Mouse (Mus musculus): ENCODE data around the gene Cfap74. TPM values are rescaled to one million over a fixed set of nuclear protein-coding genes. Genes with fewer than 3 reads are reported as not detected.

The Cfap74 gene
- total and polyA plus RNA-seq, 2 experiments from 2014 or later = 0.29 to 1.1 TPM

DNA sequence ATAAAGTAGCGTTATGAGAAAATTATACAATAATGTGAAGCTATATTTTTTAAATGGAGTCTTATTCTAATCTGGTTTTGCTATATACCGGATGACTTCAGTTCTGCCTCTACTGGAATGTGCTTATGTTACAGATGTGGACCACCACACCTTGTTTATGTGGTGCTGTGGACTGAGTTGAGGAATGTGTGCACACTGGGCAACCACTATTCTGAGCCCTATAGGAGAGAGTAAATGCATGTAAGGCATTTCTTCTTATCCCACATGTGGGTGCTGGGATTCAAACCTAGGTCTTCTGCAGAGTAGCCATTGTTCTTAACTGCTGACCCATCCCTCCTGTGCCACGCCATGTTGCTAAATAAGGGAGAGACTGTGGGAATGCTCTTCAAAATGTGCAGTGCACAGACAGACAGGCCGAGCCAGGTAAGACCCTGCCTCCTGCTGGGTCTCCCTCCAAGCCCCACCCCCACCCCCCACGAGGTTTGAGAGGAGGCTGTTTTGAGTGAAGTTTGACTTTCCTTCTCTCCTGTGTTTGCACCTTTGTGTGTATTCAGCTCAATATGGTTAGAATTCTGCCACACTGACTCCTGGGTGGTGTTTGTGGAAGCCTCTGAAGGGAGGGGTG is 96.8 kb downstream of the Cfap74 start:
- Histone ChIP-seq H3K4me3 (ENCODE audit: low read depth, low read length) (no peak overlapping the region), H3K4me2 (ENCODE audit: low read depth, low read length) (no peak overlapping the region), H3K4me1 (ENCODE audit: control insufficient read depth, insufficient read depth) (peaks cover 12% of the 10 kb centered on the region; the same call in 1 of the 2 replicates), H3K27me3 (ENCODE audit: control insufficient read depth, insufficient read depth, low read length) (no peaks in the 10 kb centered on the region), H3K27ac (ENCODE audit: low read depth) (no peak overlapping the region), H3K9ac (replicated peaks; ENCODE audit: low read depth, low read length) (no peak overlapping the region), H3K36me3 (replicated peaks; ENCODE audit: control insufficient read depth, insufficient read depth, low read length) (no peaks in the 10 kb centered on the region), H3K9me3 (replicated peaks; ENCODE audit: control insufficient read depth, low read length) (no peaks in the 10 kb centered on the region)
- TF ChIP-seq CTCF (IDR thresholded peaks at IDR 0.05; ENCODE audit: low read depth) (no peak), EP300 (IDR thresholded peaks at IDR 0.05; ENCODE audit: low read depth) (no peak)
- ATAC-seq (ENCODE audit: insufficient read depth, low read depth) (no peak), DNase-seq (ENCODE audit: low spot score) (no peak)
- 65% methylated on average over 5 of the region's 5 CpGs for WGBS

- TF ChIP-seq CTCF (IDR thresholded peaks at IDR 0.05; ENCODE audit: low read depth) (no peak), EP300 (IDR thresholded peaks at IDR 0.05; ENCODE audit: low read depth) (no peak)
- Histone ChIP-seq H3K27me3 (ENCODE audit: control insufficient read depth, insufficient read depth, low read length) (no peaks in the 10 kb centered on the region), H3K4me2 (ENCODE audit: low read depth, low read length) (no peak overlapping the region), H3K9ac (replicated peaks; ENCODE audit: low read depth, low read length) (no peak overlapping the region), H3K36me3 (replicated peaks; ENCODE audit: control insufficient read depth, insufficient read depth, low read length) (no peaks in the 10 kb centered on the region), H3K4me1 (ENCODE audit: control insufficient read depth, insufficient read depth) (peaks cover 8% of the 10 kb centered on the region; the same call in 1 of the 2 replicates), H3K4me3 (ENCODE audit: low read depth, low read length) (no peak overlapping the region), H3K9me3 (replicated peaks; ENCODE audit: control insufficient read depth, low read length) (no peaks in the 10 kb centered on the region), H3K27ac (ENCODE audit: low read depth) (no peak overlapping the region)
- 69% methylated on average over 4 of the region's 4 CpGs for WGBS
- DNase-seq (ENCODE audit: low spot score) (no peak), ATAC-seq (ENCODE audit: insufficient read depth, low read depth) (no peak)
Measured at GRCm38 (mm10) chr4:155508614-155509013, 99.6 kb downstream of the Cfap74 start.

DNA sequence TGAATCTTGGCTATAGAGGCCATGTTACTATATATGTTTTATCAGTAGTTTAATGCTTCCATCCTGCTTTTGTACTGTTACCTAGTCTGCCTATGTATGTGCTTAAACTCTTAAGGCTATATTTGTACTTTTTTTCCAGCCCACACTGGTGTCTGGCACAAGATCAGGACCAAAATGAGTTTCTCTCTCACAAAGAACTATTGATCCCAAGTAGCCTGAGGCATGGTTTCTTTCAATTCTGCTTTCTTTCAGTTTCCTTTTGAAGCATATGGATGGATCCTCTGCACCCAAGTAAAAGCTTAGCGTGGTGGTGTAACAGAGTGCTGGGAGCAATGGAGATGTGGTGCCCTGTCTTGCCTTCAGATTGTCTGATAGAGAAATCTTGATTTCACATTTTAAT is 102.0 kb downstream of the Cfap74 start:
- no peak for ATAC-seq (ENCODE audit: insufficient read depth, low read depth)
- no peak overlapping the region for H3K4me3 ChIP-seq (ENCODE audit: low read depth, low read length)
- WGBS = 71% methylated on average over 1 of the region's 1 CpGs
- H3K9me3 ChIP-seq (replicated peaks; ENCODE audit: control insufficient read depth, low read length) = no peaks in the 10 kb centered on the region
- TF ChIP-seq CTCF (IDR thresholded peaks at IDR 0.05; ENCODE audit: low read depth) (no peak), EP300 (IDR thresholded peaks at IDR 0.05; ENCODE audit: low read depth) (no peak)
- H3K9ac ChIP-seq (replicated peaks; ENCODE audit: low read depth, low read length) = no peak overlapping the region
- no peaks in the 10 kb centered on the region for H3K36me3 ChIP-seq (replicated peaks; ENCODE audit: control insufficient read depth, insufficient read depth, low read length)
- H3K4me1 ChIP-seq (ENCODE audit: control insufficient read depth, insufficient read depth) = peaks cover 4% of the 10 kb centered on the region; the same call in 1 of the 2 replicates
- H3K4me2 ChIP-seq (ENCODE audit: low read depth, low read length) = no peak overlapping the region
- DNase-seq (ENCODE audit: low spot score) = no peak
- no peaks in the 10 kb centered on the region for H3K27me3 ChIP-seq (ENCODE audit: control insufficient read depth, insufficient read depth, low read length)
- H3K27ac ChIP-seq (ENCODE audit: low read depth) = no peak overlapping the region

DNA sequence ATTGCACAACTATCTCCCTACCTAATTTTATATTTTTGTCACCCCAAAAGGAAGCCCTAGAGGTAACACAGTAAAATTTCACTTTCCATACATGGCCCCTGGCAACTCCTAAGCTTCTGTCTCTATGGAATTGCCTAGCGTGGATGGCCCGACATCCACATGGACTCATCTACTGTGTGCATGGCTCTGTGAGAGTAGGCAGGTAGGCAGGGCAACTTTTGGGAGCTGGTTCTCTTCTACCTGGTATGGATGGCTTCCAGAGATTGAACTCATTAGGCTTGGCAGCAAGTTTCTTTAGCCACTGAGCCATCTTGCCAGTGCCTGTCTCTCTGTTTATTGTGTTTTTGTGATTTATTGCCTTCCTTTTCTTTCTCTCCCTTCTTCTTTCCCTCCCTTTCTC is 105.8 kb downstream of the Cfap74 start:
- H3K4me1 ChIP-seq (ENCODE audit: control insufficient read depth, insufficient read depth) = no peaks in the 10 kb centered on the region
- H3K4me3 ChIP-seq (ENCODE audit: low read depth, low read length) = no peak overlapping the region
- no peak overlapping the region for H3K27ac ChIP-seq (ENCODE audit: low read depth)
- H3K4me2 ChIP-seq (ENCODE audit: low read depth, low read length) = no peak overlapping the region
- DNase-seq (ENCODE audit: low spot score) (no peak), ATAC-seq (ENCODE audit: insufficient read depth, low read depth) (no peak)
- WGBS = 81% methylated on average over 2 of the region's 2 CpGs
- H3K9ac ChIP-seq (replicated peaks; ENCODE audit: low read depth, low read length) = no peak overlapping the region
- H3K27me3 ChIP-seq (ENCODE audit: control insufficient read depth, insufficient read depth, low read length) = no peaks in the 10 kb centered on the region
- peaks cover 7% of the 10 kb centered on the region; the same call in 1 of the 2 replicates for H3K36me3 ChIP-seq (replicated peaks; ENCODE audit: control insufficient read depth, insufficient read depth, low read length)
- TF ChIP-seq EP300 (IDR thresholded peaks at IDR 0.05; ENCODE audit: low read depth) (no peak), CTCF (IDR thresholded peaks at IDR 0.05; ENCODE audit: low read depth) (no peak)
- H3K9me3 ChIP-seq (replicated peaks; ENCODE audit: control insufficient read depth, low read length) = no peaks in the 10 kb centered on the region

Other genes with a start within 250 kb of the Cfap74 start
- 53.2 and 60.6 TPM in 2 replicates for gene Ski, start 186.6 kb upstream of the Cfap74 start, total RNA-seq (2014; rRNA removed; ENCODE audit: low replicate concordance)
- 7.7 and 9.3 TPM in 2 replicates for gene Ski, start 186.6 kb upstream of the Cfap74 start, polyA plus RNA-seq (2015; fragmentation: Nextera tagmentation; extraction: Ambion mirVana)
- gene Faap20, start 159.4 kb upstream of the Cfap74 start, total RNA-seq (2014; rRNA removed; ENCODE audit: low replicate concordance) = 45.8 and 69.2 TPM in 2 replicates
- gene Faap20, start 159.4 kb upstream of the Cfap74 start, polyA plus RNA-seq (2015; fragmentation: Nextera tagmentation; extraction: Ambion mirVana) = 48.1 and 51.0 TPM in 2 replicates
- gene Prkcz, start 47.8 kb upstream of the Cfap74 start, total RNA-seq (2014; rRNA removed; ENCODE audit: low replicate concordance) = 4.6 and 4.8 TPM in 2 replicates
- gene Prkcz, start 47.8 kb upstream of the Cfap74 start, polyA plus RNA-seq (2015; fragmentation: Nextera tagmentation; extraction: Ambion mirVana) = 2.7 and 3.6 TPM in 2 replicates
- gene Gabrd, start 11.1 kb upstream of the Cfap74 start, total RNA-seq (2014; rRNA removed; ENCODE audit: low replicate concordance) = 0.15 TPM in 1 of 2 replicates, not detected in the other
- gene Gabrd, start 11.1 kb upstream of the Cfap74 start, polyA plus RNA-seq (2015; fragmentation: Nextera tagmentation; extraction: Ambion mirVana) = not detected in 2 replicates
- gene Tmem52, start 59.9 kb downstream of the Cfap74 start, total RNA-seq (2014; rRNA removed; ENCODE audit: low replicate concordance) = not detected in 2 replicates
- gene Tmem52, start 59.9 kb downstream of the Cfap74 start, polyA plus RNA-seq (2015; fragmentation: Nextera tagmentation; extraction: Ambion mirVana) = 0.12 TPM in 1 of 2 replicates, not detected in the other
- gene Gnb1, start 82.2 kb downstream of the Cfap74 start, total RNA-seq (2014; rRNA removed; ENCODE audit: low replicate concordance) = 158 and 184 TPM in 2 replicates
- gene Gnb1, start 82.2 kb downstream of the Cfap74 start, polyA plus RNA-seq (2015; fragmentation: Nextera tagmentation; extraction: Ambion mirVana) = 249 and 255 TPM in 2 replicates
- gene Nadk, start 153.2 kb downstream of the Cfap74 start, total RNA-seq (2014; rRNA removed; ENCODE audit: low replicate concordance) = 48.0 and 52.7 TPM in 2 replicates
- 36.0 and 37.4 TPM in 2 replicates for gene Nadk, start 153.2 kb downstream of the Cfap74 start, polyA plus RNA-seq (2015; fragmentation: Nextera tagmentation; extraction: Ambion mirVana)
- 11.8 and 14.4 TPM in 2 replicates for gene Slc35e2, start 192.2 kb downstream of the Cfap74 start, total RNA-seq (2014; rRNA removed; ENCODE audit: low replicate concordance)
- 3.6 and 4.4 TPM in 2 replicates for gene Slc35e2, start 192.2 kb downstream of the Cfap74 start, polyA plus RNA-seq (2015; fragmentation: Nextera tagmentation; extraction: Ambion mirVana)
- 8.7 and 15.3 TPM in 2 replicates for gene Cdk11b, start 215.7 kb downstream of the Cfap74 start, total RNA-seq (2014; rRNA removed; ENCODE audit: low replicate concordance)
- gene Cdk11b, start 215.7 kb downstream of the Cfap74 start, polyA plus RNA-seq (2015; fragmentation: Nextera tagmentation; extraction: Ambion mirVana) = 36.8 TPM in 2 replicates
- gene Gm10563, start 236.2 kb downstream of the Cfap74 start, total RNA-seq (2014; rRNA removed; ENCODE audit: low replicate concordance) = not detected in 2 replicates
- not detected in 2 replicates for gene Gm10563, start 236.2 kb downstream of the Cfap74 start, polyA plus RNA-seq (2015; fragmentation: Nextera tagmentation; extraction: Ambion mirVana)
- 66.6 and 76.6 TPM in 2 replicates for gene Mmp23, start 244.2 kb downstream of the Cfap74 start, total RNA-seq (2014; rRNA removed; ENCODE audit: low replicate concordance)
- 49.8 and 49.9 TPM in 2 replicates for gene Mmp23, start 244.2 kb downstream of the Cfap74 start, polyA plus RNA-seq (2015; fragmentation: Nextera tagmentation; extraction: Ambion mirVana)

Measured in heart, postnatal 0 days (tissue).